Mouse (Mus musculus): ENCODE measurements around the gene Rgs7. TPM values are rescaled to one million over a fixed set of nuclear protein-coding genes. Genes with fewer than 3 reads are reported as not detected.

Rgs7 gene
- polyA plus RNA-seq, 1 experiment from 2014 or later: 0.96 TPM

- ATAC-seq (ENCODE audit: low FRiP score, low TSS enrichment) (no peak), DNase-seq (ENCODE audit: low spot score) (no peak)
- H3K4me3 ChIP-seq (ENCODE audit: low read depth, low read length): no peak overlapping the region
- no peaks in the 10 kb centered on the region for H3K9me3 ChIP-seq (ENCODE audit: control insufficient read depth, low read length)
- 89% methylated on average over 1 of the region's 1 CpGs for WGBS
- peak; percentile 34 for TF ChIP-seq CTCF (IDR thresholded peaks at IDR 0.05; ENCODE audit: low read depth)
- TF ChIP-seq EP300 (optimal IDR thresholded peaks at IDR 0.05): no peak
- H3K36me3 ChIP-seq (ENCODE audit: control insufficient read depth, insufficient read depth, low read length): no peaks in the 10 kb centered on the region
- no peak overlapping the region for H3K27ac ChIP-seq (replicated peaks)
- H3K4me1 ChIP-seq (replicated peaks; ENCODE audit: control insufficient read depth, insufficient read depth): no peaks in the 10 kb centered on the region
- no peak overlapping the region for H3K4me2 ChIP-seq (replicated peaks; ENCODE audit: low read depth)
- H3K9ac ChIP-seq (ENCODE audit: low read length): no peak overlapping the region
- no peaks in the 10 kb centered on the region for H3K27me3 ChIP-seq (ENCODE audit: control insufficient read depth, insufficient read depth, low read length)
These were observed 146.1 kb downstream of the Rgs7 start for GRCm38 (mm10) chr1:175346162-175346561.

DNA sequence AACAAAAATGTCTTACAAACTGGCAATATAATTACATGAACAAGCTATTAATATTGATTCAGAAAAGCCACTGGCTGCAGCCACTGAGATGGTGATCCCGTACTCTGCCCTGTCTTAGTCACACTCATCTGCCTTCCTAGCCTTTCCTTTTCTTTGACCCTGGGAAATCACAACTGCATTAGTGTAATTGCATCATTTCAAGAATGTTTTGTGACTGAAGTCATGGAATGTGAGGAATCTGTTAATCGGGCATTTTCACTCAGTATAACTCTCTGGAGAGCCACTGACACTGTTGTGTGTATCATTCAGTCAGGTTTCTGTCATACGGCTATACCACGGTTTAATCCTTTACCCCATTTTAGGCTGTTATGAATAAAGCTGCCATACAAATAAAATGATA lies 156.1 kb downstream of the Rgs7 start:
- H3K4me2 ChIP-seq (replicated peaks; ENCODE audit: low read depth): no peak overlapping the region
- ATAC-seq (ENCODE audit: low FRiP score, low TSS enrichment): no peak
- H3K9ac ChIP-seq (ENCODE audit: low read length): no peak overlapping the region
- H3K36me3 ChIP-seq (ENCODE audit: control insufficient read depth, insufficient read depth, low read length): no peaks in the 10 kb centered on the region
- TF ChIP-seq EP300 (optimal IDR thresholded peaks at IDR 0.05) (no peak), CTCF (IDR thresholded peaks at IDR 0.05; ENCODE audit: low read depth) (no peak)
- WGBS: 63% methylated on average over 4 of the region's 4 CpGs
- no peak for DNase-seq (ENCODE audit: low spot score)
- no peak overlapping the region for H3K27ac ChIP-seq (replicated peaks)
- no peak overlapping the region for H3K4me3 ChIP-seq (ENCODE audit: low read depth, low read length)
- H3K4me1 ChIP-seq (replicated peaks; ENCODE audit: control insufficient read depth, insufficient read depth): no peaks in the 10 kb centered on the region
- no peaks in the 10 kb centered on the region for H3K9me3 ChIP-seq (ENCODE audit: control insufficient read depth, low read length)
- H3K27me3 ChIP-seq (ENCODE audit: control insufficient read depth, insufficient read depth, low read length): no peaks in the 10 kb centered on the region

DNA sequence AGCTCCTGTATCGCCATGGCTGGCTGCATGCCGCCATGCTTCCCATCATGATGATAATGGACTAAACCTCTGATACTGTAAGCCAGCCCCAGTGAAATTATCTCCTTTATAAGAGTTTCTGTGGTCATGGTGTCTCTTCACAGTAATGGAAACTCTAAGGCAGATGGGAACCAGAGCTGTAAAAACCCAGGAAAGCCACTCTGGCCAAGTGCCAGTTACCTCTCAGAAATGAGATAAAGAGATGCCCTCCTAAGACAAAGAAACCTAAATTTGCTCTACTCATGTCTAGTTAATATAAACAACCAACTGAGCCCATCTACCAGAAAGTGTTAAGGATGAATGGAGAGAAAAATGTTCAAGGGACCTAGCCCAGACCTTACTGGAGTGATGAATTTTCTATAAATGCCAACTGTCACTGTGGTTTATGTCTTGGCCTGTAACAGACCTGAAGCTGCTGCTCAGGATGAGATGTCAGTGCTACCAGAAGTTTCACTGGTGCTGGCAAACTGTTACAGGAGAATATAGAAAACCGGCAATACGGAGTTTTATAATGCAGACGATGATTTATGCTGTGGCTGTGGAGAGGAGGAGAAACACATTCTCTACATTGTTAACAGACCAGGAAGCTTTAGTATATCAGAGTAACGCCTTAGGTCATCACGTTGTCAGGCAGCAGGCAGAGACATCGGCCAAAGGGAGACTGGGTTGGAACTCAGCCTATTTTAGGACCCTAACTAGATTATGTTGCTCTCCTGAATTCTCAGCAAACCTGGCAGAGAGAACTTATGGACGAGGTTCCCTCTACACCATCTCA lies 159.1 kb downstream of the Rgs7 start:
- ATAC-seq (ENCODE audit: low FRiP score, low TSS enrichment): no peak
- Histone ChIP-seq H3K36me3 (ENCODE audit: control insufficient read depth, insufficient read depth, low read length) (no peaks in the 10 kb centered on the region), H3K9ac (ENCODE audit: low read length) (no peak overlapping the region), H3K4me3 (ENCODE audit: low read depth, low read length) (no peak overlapping the region), H3K27ac (replicated peaks) (no peak overlapping the region), H3K9me3 (ENCODE audit: control insufficient read depth, low read length) (no peaks in the 10 kb centered on the region), H3K27me3 (ENCODE audit: control insufficient read depth, insufficient read depth, low read length) (no peaks in the 10 kb centered on the region), H3K4me2 (replicated peaks; ENCODE audit: low read depth) (no peak overlapping the region), H3K4me1 (replicated peaks; ENCODE audit: control insufficient read depth, insufficient read depth) (no peaks in the 10 kb centered on the region)
- DNase-seq (ENCODE audit: low spot score): no peak
- WGBS: 60% methylated on average over 9 of the region's 9 CpGs
- TF ChIP-seq EP300 (optimal IDR thresholded peaks at IDR 0.05) (no peak), CTCF (IDR thresholded peaks at IDR 0.05; ENCODE audit: low read depth) (no peak)

GRCm38 (mm10) chr1:175329934-175330471 lies 162.3 kb downstream of the Rgs7 start:
- Histone ChIP-seq H3K9me3 (ENCODE audit: control insufficient read depth, low read length) (no peaks in the 10 kb centered on the region), H3K9ac (ENCODE audit: low read length) (no peak overlapping the region), H3K27me3 (ENCODE audit: control insufficient read depth, insufficient read depth, low read length) (no peaks in the 10 kb centered on the region), H3K4me1 (replicated peaks; ENCODE audit: control insufficient read depth, insufficient read depth) (no peaks in the 10 kb centered on the region), H3K27ac (replicated peaks) (no peak overlapping the region), H3K4me3 (ENCODE audit: low read depth, low read length) (no peak overlapping the region), H3K36me3 (ENCODE audit: control insufficient read depth, insufficient read depth, low read length) (no peaks in the 10 kb centered on the region), H3K4me2 (replicated peaks; ENCODE audit: low read depth) (no peak overlapping the region)
- WGBS: 70% methylated on average over 3 of the region's 3 CpGs
- DNase-seq (ENCODE audit: low spot score) (no peak), ATAC-seq (ENCODE audit: low FRiP score, low TSS enrichment) (no peak)
- no peak for TF ChIP-seq CTCF (IDR thresholded peaks at IDR 0.05; ENCODE audit: low read depth)
- no peak for TF ChIP-seq EP300 (optimal IDR thresholded peaks at IDR 0.05)

DNA sequence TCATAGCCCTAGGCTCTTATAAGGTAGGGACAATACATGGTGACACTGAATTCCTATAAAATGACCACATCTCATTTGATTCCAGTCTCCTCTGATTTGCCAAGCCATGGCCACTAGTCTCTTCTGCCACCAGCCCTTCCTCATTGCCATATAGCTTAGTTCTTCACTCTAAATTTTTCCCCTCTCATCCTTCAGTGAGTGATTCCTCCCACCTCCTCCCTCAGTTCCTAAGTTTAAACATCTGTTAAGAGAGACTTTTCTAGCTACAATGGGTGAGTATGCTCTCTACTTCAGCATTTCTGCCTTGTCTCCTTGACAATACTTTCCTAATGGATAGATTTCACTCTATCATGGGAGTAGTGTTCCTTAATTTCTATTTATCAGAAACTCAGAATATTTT lies 169.5 kb downstream of the Rgs7 start:
- no peak for TF ChIP-seq CTCF (IDR thresholded peaks at IDR 0.05; ENCODE audit: low read depth)
- Histone ChIP-seq H3K4me2 (replicated peaks; ENCODE audit: low read depth) (no peak overlapping the region), H3K27me3 (ENCODE audit: control insufficient read depth, insufficient read depth, low read length) (no peaks in the 10 kb centered on the region), H3K4me1 (replicated peaks; ENCODE audit: control insufficient read depth, insufficient read depth) (no peaks in the 10 kb centered on the region), H3K36me3 (ENCODE audit: control insufficient read depth, insufficient read depth, low read length) (no peaks in the 10 kb centered on the region), H3K9me3 (ENCODE audit: control insufficient read depth, low read length) (no peaks in the 10 kb centered on the region), H3K4me3 (ENCODE audit: low read depth, low read length) (no peak overlapping the region), H3K27ac (replicated peaks) (no peak overlapping the region), H3K9ac (ENCODE audit: low read length) (no peak overlapping the region)
- DNase-seq (ENCODE audit: low spot score) (no peak), ATAC-seq (ENCODE audit: low FRiP score, low TSS enrichment) (no peak)

- WGBS: 86% methylated on average over 9 of the region's 9 CpGs
- TF ChIP-seq CTCF (IDR thresholded peaks at IDR 0.05; ENCODE audit: low read depth): no peak
- TF ChIP-seq EP300 (optimal IDR thresholded peaks at IDR 0.05): no peak
These were observed 173.1 kb downstream of the Rgs7 start for GRCm38 (mm10) chr1:175319205-175319604.

More at GRCm38 (mm10) chr1:175319205-175319604, 173.1 kb downstream of the Rgs7 start:
- Histone ChIP-seq H3K27me3 (ENCODE audit: control insufficient read depth, insufficient read depth, low read length) (no peaks in the 10 kb centered on the region), H3K4me1 (replicated peaks; ENCODE audit: control insufficient read depth, insufficient read depth) (no peaks in the 10 kb centered on the region), H3K4me2 (replicated peaks; ENCODE audit: low read depth) (no peak overlapping the region), H3K4me3 (ENCODE audit: low read depth, low read length) (no peak overlapping the region), H3K9me3 (ENCODE audit: control insufficient read depth, low read length) (no peaks in the 10 kb centered on the region), H3K36me3 (ENCODE audit: control insufficient read depth, insufficient read depth, low read length) (no peaks in the 10 kb centered on the region), H3K9ac (ENCODE audit: low read length) (no peak overlapping the region), H3K27ac (replicated peaks) (no peak overlapping the region)
- ATAC-seq (ENCODE audit: low FRiP score, low TSS enrichment) (no peak), DNase-seq (ENCODE audit: low spot score) (no peak)

All from stomach, postnatal 0 days (tissue).